In genomic region chr4:22528516-22528915, GRCm38 (mm10) we compare ENCODE assay signal across 28 mouse cellular contexts. TPM values are rescaled to one million over a fixed set of nuclear protein-coding genes. Genes with fewer than 3 reads are reported as not detected.
"Had no signal": no experiment of that assay in that cellular context is flagged by ENCODE, and none has a peak within 500 bp of the region (broad histone marks: within the 10 kb centered on the region; RNA-seq: fewer than 3 reads in every experiment).

No protein-coding gene starts in this region.

- H3K27ac ChIP-seq: gastrocnemius, adult 2 months; heart, adult 2 months; hindbrain, embryonic 10.5 days; hindbrain, embryonic 12.5 days; hindbrain, embryonic 14.5 days; intestine, embryonic 15.5 days; layer of hippocampus, adult 2 months; left cerebral cortex, adult 2 months; limb, embryonic 10.5 days; limb, embryonic 12.5 days; liver, embryonic 13.5 days; liver, embryonic 15.5 days had no signal

- H3K4me2 ChIP-seq: heart, embryonic 12.5 days; hindbrain, embryonic 12.5 days; hindbrain, embryonic 14.5 days; intestine, embryonic 15.5 days; limb, embryonic 12.5 days; liver, embryonic 11.5 days; liver, embryonic 13.5 days; liver, embryonic 15.5 days had no signal

- H3K9me3 ChIP-seq: hindbrain, embryonic 12.5 days; intestine, embryonic 15.5 days; limb, embryonic 10.5 days; limb, embryonic 12.5 days; liver, embryonic 13.5 days; liver, embryonic 15.5 days had no signal

- H3K4me3 ChIP-seq: gastrocnemius, adult 2 months; heart, adult 2 months; heart, embryonic 12.5 days; hindbrain, embryonic 10.5 days; hindbrain, embryonic 12.5 days; intestine, embryonic 15.5 days; layer of hippocampus, adult 2 months; left cerebral cortex, adult 2 months; limb, embryonic 10.5 days; limb, embryonic 12.5 days; liver, embryonic 13.5 days; liver, embryonic 15.5 days had no signal

- DNase-seq: gastrocnemius, adult 2 months; gastrocnemius, postnatal 10 days; gastrocnemius, postnatal 25 days; heart, adult 2 months; heart, postnatal 10 days; heart, postnatal 4 days; kidney, adult 18-20 months; kidney, adult 8-10 months; kidney, postnatal 10 days; kidney, postnatal 25 days; kidney, postnatal 4 days; liver; liver, embryonic 13.5 days had no signal

- H3K9ac ChIP-seq: heart, embryonic 12.5 days; hindbrain, embryonic 12.5 days; hindbrain, embryonic 14.5 days; intestine, embryonic 15.5 days; limb, embryonic 12.5 days; liver, embryonic 13.5 days; liver, embryonic 15.5 days had no signal

- H3K4me1 ChIP-seq: heart, embryonic 12.5 days; hindbrain, embryonic 10.5 days; hindbrain, embryonic 12.5 days; intestine, embryonic 15.5 days; limb, embryonic 10.5 days; limb, embryonic 12.5 days; liver, embryonic 13.5 days; liver, embryonic 15.5 days had no signal

- ATAC-seq: hindbrain, embryonic 16.5 days; inflammation-experienced regulatory T-cells, adult 6 months; intestine, embryonic 15.5 days; intestine, postnatal 0 days had no signal

- H3K27me3 ChIP-seq: heart, embryonic 12.5 days; hindbrain, embryonic 12.5 days; intestine, embryonic 15.5 days; limb, embryonic 12.5 days; liver, embryonic 13.5 days; liver, embryonic 15.5 days had no signal

- H3K36me3 ChIP-seq: heart, embryonic 12.5 days; hindbrain, embryonic 10.5 days; hindbrain, embryonic 12.5 days; intestine, embryonic 15.5 days; limb, embryonic 10.5 days; limb, embryonic 12.5 days; liver, embryonic 13.5 days; liver, embryonic 15.5 days had no signal

RNA-seq across cellular contexts. Expression of gene Pou3f2, which starts 40.4 kb away (rescaled TPM):
- polyA plus RNA-seq: heart, adult 2 months; intestine, postnatal 0 days; kidney, embryonic 14.5 days had no signal
